Mouse (Mus musculus) spleen, adult 12 weeks (tissue): ENCODE data around the gene Slco6d1.
"Not testable (repeated sequence)": the region's sequence is repeated elsewhere in the genome, so short reads cannot be mapped to it uniquely, and the experiment has no call there.

Source experiments
- DNase-seq: peaks from one replicate; pipeline ENCODE4 v3.0.0; 2022; ENCODE audit warnings: low spot score

The Slco6d1 gene

GRCm38 (mm10) chr1:98420824-98421223 is at the start of gene Slco6d1:
Gene Slco6d1, plus strand, starts transcription at chr1:98421124.
- no peak for DNase-seq

GRCm38 (mm10) chr1:98392001-98392400 is 28.9 kb upstream of the Slco6d1 start:
- DNase-seq: no peak

GRCm38 (mm10) chr1:98447929-98448328 is 27.0 kb downstream of the Slco6d1 start:
- no peak for DNase-seq

- not testable (repeated sequence) for DNase-seq
These were observed 38.3 kb downstream of the Slco6d1 start for GRCm38 (mm10) chr1:98459224-98459623.

- not testable (repeated sequence) for DNase-seq
These were observed 55.5 kb downstream of the Slco6d1 start for GRCm38 (mm10) chr1:98476381-98476780.

- no peak for DNase-seq
These were observed 58.3 kb downstream of the Slco6d1 start for GRCm38 (mm10) chr1:98479243-98479642.

- DNase-seq: no peak
These were observed 85.1 kb downstream of the Slco6d1 start for GRCm38 (mm10) chr1:98505982-98506381.

- no peak for DNase-seq
These were observed 102.1 kb downstream of the Slco6d1 start for GRCm38 (mm10) chr1:98522977-98523376.

GRCm38 (mm10) chr1:98523537-98523936 is 102.6 kb downstream of the Slco6d1 start:
- no peak for DNase-seq

- DNase-seq: not testable (repeated sequence)
These were observed 107.4 kb downstream of the Slco6d1 start for GRCm38 (mm10) chr1:98528368-98528767.

- DNase-seq: no peak
These were observed 124.4 kb downstream of the Slco6d1 start for GRCm38 (mm10) chr1:98545372-98545771.

- no peak for DNase-seq
These were observed 133.5 kb downstream of the Slco6d1 start for GRCm38 (mm10) chr1:98554388-98554787.

- DNase-seq: no peak
These were observed 144.8 kb downstream of the Slco6d1 start for GRCm38 (mm10) chr1:98565701-98566100.
